Mouse (Mus musculus) heart, adult 10 weeks (tissue): ENCODE measurements around the gene Myom3. TPM values are rescaled to one million over a fixed set of nuclear protein-coding genes. Genes with fewer than 3 reads are reported as not detected.

Source experiments
- polyA plus RNA-seq: library from polyadenylated mRNA; stranded (reverse); fragments of 350-450 nt; fragmentation: Illumina TruSeq; extraction: RNeasy Lipid Tissue Mini Kit (QIAGEN cat#74804); gene quantifications from one replicate; pipeline ENCODE4 v1.2.3, GENCODE M21; 2014; ENCODE audit warnings: low read depth, low replicate concordance

The Myom3 gene
- polyA plus RNA-seq = 3.5 TPM

DNA sequence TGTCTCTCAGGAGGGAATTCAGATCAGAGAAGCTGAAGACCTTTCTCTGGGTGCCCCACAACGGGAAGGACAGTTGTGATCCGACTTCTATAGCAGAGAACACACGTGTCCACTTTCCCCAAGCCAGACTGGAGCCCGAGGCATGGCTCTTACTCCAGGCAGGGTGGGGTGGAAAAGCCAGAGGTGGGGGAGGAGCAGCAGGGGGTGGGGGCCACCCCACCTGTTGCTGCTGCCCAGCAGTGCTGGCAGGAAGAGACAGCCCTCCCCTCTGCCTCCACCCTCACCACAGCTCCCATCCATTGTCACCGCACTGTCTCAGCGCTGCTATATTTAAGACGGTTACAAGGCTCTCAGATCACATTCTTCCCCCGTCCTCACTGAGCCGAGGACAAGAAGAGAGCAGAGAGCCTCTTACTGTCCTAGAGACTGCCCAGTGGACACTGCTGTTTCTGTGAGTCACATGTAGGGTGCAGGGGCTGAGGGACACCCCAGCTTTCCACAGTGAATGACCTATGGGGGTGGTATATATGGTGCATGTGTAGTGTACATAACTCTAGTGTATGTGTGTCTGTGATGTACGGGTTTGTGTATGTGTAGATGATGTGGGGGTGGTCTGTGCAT, at the start of gene Myom3:
Gene Myom3, plus strand, starts transcription at position 360 of the 621 bp plus-strand sequence.

DNA sequence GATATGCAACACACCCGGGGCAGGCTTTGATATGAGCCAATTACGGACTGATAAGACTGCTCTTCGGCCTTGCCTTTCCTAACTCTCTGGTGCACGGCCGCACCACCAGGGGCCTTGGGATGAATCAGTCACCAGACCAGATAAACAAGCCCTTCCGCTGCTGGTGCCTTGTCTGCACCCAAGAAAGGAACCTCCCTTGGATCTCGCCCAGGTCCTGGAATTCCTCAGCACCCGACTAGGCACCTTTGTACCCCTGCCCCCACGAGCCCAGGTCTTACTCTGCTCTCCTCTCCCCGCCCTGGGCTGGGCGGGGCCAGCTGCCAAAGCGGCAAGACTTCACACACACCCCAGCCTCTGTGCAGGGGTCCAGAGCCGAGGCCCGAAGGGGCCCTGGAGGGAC, 31.7 kb upstream of the Myom3 start, which contains the start of gene Il22ra1:
Gene Il22ra1, plus strand, starts transcription at position 356 of the 400 bp plus-strand sequence.

DNA sequence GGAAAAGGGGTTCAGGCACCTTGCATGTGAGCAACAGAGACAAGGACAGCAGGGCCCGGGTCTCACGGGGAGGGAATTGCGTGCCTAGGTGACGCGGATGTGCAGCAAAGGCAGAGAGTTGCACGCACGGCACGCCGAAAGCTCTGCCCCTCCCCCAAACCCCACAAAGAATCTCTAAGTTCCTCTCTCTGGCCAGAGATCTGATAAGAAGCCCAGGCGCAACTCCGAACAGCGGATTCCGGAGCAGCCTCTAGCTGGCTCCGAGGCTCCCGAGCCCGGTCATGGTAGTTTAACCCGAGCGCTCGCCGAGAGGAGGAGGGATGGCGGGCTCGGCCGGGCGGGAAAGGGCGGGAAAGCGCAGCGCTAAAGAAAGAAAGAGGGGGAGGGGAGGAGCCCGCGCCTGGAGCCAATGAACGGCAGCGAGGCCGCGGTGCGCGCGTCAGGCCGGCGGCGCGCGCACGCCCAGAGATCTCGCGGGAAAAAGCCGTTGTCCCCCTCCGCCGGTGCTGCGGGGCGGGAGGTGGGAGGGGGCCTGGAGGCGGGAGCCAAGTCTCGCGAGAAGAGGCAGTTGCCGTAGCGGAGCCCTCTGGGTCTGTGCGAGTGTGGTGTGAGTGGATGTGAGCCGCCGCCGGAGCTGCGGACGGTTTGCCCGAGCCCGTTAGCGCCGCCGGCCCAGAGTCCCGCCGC, 96.2 kb downstream of the Myom3 start, which contains the start of gene Srsf10:
Gene Srsf10, plus strand, starts transcription at position 212 of the 687 bp plus-strand sequence.

Other genes starting within 250 kb of the Myom3 start
- not detected for gene Grhl3, start 186.1 kb upstream of the Myom3 start, polyA plus RNA-seq
- 2.0 TPM for gene Ifnlr1, start 73.4 kb upstream of the Myom3 start, polyA plus RNA-seq
- 0.24 TPM for gene Il22ra1, start 31.5 kb upstream of the Myom3 start, polyA plus RNA-seq
- gene Srsf10, start 96.0 kb downstream of the Myom3 start, polyA plus RNA-seq = 60.1 TPM
- gene Pnrc2, start 114.1 kb downstream of the Myom3 start, polyA plus RNA-seq = 86.5 TPM
- 0.10 TPM for gene Cnr2, start 135.7 kb downstream of the Myom3 start, polyA plus RNA-seq
- gene Fuca1, start 161.0 kb downstream of the Myom3 start, polyA plus RNA-seq = 40.8 TPM
- 76.1 TPM for gene Hmgcl, start 186.7 kb downstream of the Myom3 start, polyA plus RNA-seq
- gene Gale, start 204.0 kb downstream of the Myom3 start, polyA plus RNA-seq = 3.1 TPM
- 44.9 TPM for gene Lypla2, start 212.9 kb downstream of the Myom3 start, polyA plus RNA-seq
- 22.3 TPM for gene Pithd1, start 227.5 kb downstream of the Myom3 start, polyA plus RNA-seq